ENCODE assay signal across 22 mouse cellular contexts in the genomic region with DNA sequence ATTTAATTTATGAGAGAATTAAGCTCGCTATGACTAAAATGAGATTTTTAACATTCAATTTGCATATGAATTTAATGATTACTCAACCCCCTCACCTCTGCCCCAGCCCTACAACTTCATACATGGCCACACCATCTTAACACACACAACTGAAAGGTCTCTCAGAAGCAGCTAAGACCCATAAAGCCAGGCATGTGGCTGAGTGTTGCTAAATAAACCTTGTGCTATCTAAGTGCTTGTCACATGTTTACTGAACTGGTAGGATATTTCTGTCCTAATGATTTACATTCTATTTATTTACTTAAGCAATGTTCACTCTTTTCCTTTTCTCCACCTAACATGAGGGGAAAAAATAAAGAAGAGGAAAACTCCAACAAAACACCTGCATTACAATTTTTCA.
DNase-seq lines count a peak whose midpoint lies in the region; ATAC-seq and TF ChIP-seq lines count a peak whose summit lies in the region.
"Had no signal": no experiment of that assay in that cellular context is flagged by ENCODE, and none has a peak within 500 bp of the region (broad histone marks: within the 10 kb centered on the region; RNA-seq: fewer than 3 reads in every experiment).

No protein-coding gene starts in this region.

- peaks cover 17% of the 10 kb centered on the region for H3K36me3 ChIP-seq in heart, embryonic 11.5 days (ENCODE audit: control insufficient read depth, insufficient read depth, low read length)
- H3K36me3 ChIP-seq in lung, embryonic 14.5 days (ENCODE audit: insufficient read depth) = peaks cover 37% of the 10 kb centered on the region
- H3K36me3 ChIP-seq in heart, embryonic 14.5 days (ENCODE audit: control insufficient read depth, insufficient read depth, low read length) = peaks cover 48% of the 10 kb centered on the region
- peaks cover 19% of the 10 kb centered on the region; the same call in 1 of the 2 replicates for H3K36me3 ChIP-seq in stomach, embryonic 15.5 days
- H3K36me3 ChIP-seq in kidney, embryonic 16.5 days (ENCODE audit: insufficient read depth, low read length) = peaks cover 51% of the 10 kb centered on the region
- H3K36me3 ChIP-seq: intestine, embryonic 15.5 days had no signal

- WGBS in heart, embryonic 11.5 days (ENCODE audit: insufficient replicate concordance) = 88% methylated on average over 1 of the region's 1 CpGs
- WGBS in lung, embryonic 14.5 days = 64% methylated on average over 1 of the region's 1 CpGs
- 90% methylated on average over 1 of the region's 1 CpGs for WGBS in heart, embryonic 14.5 days
- WGBS in stomach, embryonic 15.5 days = 79% methylated on average over 1 of the region's 1 CpGs
- 90% methylated on average over 1 of the region's 1 CpGs for WGBS in kidney, embryonic 16.5 days

- H3K27ac ChIP-seq in heart, embryonic 11.5 days (ENCODE audit: low read depth, low read length) = no peak overlapping the region
- peak overlapping the region; percentile 36; the same call in 1 of the 2 replicates for H3K27ac ChIP-seq in lung, embryonic 14.5 days (ENCODE audit: low read depth)
- peak overlapping the region in 1 of 2 experiments; percentile 47; a peak in 2 of 4 replicates for H3K27ac ChIP-seq in heart, embryonic 14.5 days (replicated peaks in 1 of 2; ENCODE audit: control insufficient read depth in 1 of 2, insufficient read depth in 1 of 2, low read depth in 2 of 2, low read length in 2 of 2)
- 0 out of 2 replicates have a peak overlapping the region, but pooled peaks have one; percentile 84 for H3K27ac ChIP-seq in stomach, embryonic 15.5 days
- H3K27ac ChIP-seq in kidney, embryonic 16.5 days (ENCODE audit: low read length) = no peak overlapping the region
- H3K27ac ChIP-seq: embryonic facial prominence, embryonic 12.5 days; hindbrain, embryonic 10.5 days had no signal

- no peak overlapping the region for H3K4me2 ChIP-seq in heart, embryonic 11.5 days
- no peak overlapping the region for H3K4me2 ChIP-seq in lung, embryonic 14.5 days
- peak overlapping the region; percentile 7; the same call in 1 of the 2 replicates for H3K4me2 ChIP-seq in heart, embryonic 14.5 days (ENCODE audit: low read length)
- no peak overlapping the region for H3K4me2 ChIP-seq in stomach, embryonic 15.5 days
- no peak overlapping the region for H3K4me2 ChIP-seq in kidney, embryonic 16.5 days (replicated peaks; ENCODE audit: low read depth, low read length)
- H3K4me2 ChIP-seq: embryonic facial prominence, embryonic 12.5 days; intestine, embryonic 15.5 days; midbrain, embryonic 11.5 days had no signal

- peaks cover 7% of the 10 kb centered on the region; the same call in 1 of the 2 replicates for H3K4me1 ChIP-seq in heart, embryonic 11.5 days (ENCODE audit: control insufficient read depth, insufficient read depth, low read length)
- H3K4me1 ChIP-seq in lung, embryonic 14.5 days (ENCODE audit: insufficient read depth) = peaks cover 21% of the 10 kb centered on the region; the same call in 1 of the 2 replicates
- peaks cover 12 to 37% of the 10 kb centered on the region in 2 experiments for H3K4me1 ChIP-seq in heart, embryonic 14.5 days (ENCODE audit: control insufficient read depth in 2 of 2, insufficient read depth in 2 of 2, low read length in 2 of 2)
- peaks cover 16% of the 10 kb centered on the region; the same call in 1 of the 2 replicates for H3K4me1 ChIP-seq in stomach, embryonic 15.5 days
- H3K4me1 ChIP-seq in kidney, embryonic 16.5 days (ENCODE audit: insufficient read depth, low read length) = peaks cover 6% of the 10 kb centered on the region; the same call in 1 of the 2 replicates
- H3K4me1 ChIP-seq: hindbrain, embryonic 10.5 days had no signal

- H3K9me3 ChIP-seq in heart, embryonic 11.5 days (replicated peaks; ENCODE audit: control insufficient read depth, low read length) = no peaks in the 10 kb centered on the region
- no peaks in the 10 kb centered on the region for H3K9me3 ChIP-seq in lung, embryonic 14.5 days (ENCODE audit: low read depth, low read length)
- no peaks in the 10 kb centered on the region for H3K9me3 ChIP-seq in heart, embryonic 14.5 days (ENCODE audit: control insufficient read depth, low read length)
- no peaks in the 10 kb centered on the region for H3K9me3 ChIP-seq in stomach, embryonic 15.5 days
- no peaks in the 10 kb centered on the region for H3K9me3 ChIP-seq in kidney, embryonic 16.5 days (ENCODE audit: low read length)
- H3K9me3 ChIP-seq: embryonic facial prominence, embryonic 12.5 days; hindbrain, embryonic 10.5 days; intestine, embryonic 15.5 days had no signal

- DNase-seq in heart, adult 11 months = peak; percentile 89
- peak; percentile 69 for DNase-seq in lung, embryonic 14.5 days
- no peak for DNase-seq in lung, postnatal 36 days
- DNase-seq: adrenal gland, postnatal 10 days; cerebellum, adult 2 months; cerebellum, postnatal 25 days; forebrain, postnatal 0 days; gastrocnemius, postnatal 36 days; kidney, postnatal 14 days; right cerebral cortex, postnatal 14 days; spleen, adult 18-20 months; thymus, adult 2 months; thymus, postnatal 4 days had no signal

- no peaks in the 10 kb centered on the region for H3K27me3 ChIP-seq in heart, embryonic 11.5 days (ENCODE audit: control insufficient read depth, insufficient read depth, low read length)
- H3K27me3 ChIP-seq in lung, embryonic 14.5 days (ENCODE audit: insufficient read depth, low read length) = no peaks in the 10 kb centered on the region
- no peaks in the 10 kb centered on the region for H3K27me3 ChIP-seq in heart, embryonic 14.5 days (ENCODE audit: control insufficient read depth, insufficient read depth, low read length)
- no peaks in the 10 kb centered on the region for H3K27me3 ChIP-seq in stomach, embryonic 15.5 days (replicated peaks)
- no peaks in the 10 kb centered on the region for H3K27me3 ChIP-seq in kidney, embryonic 16.5 days (ENCODE audit: insufficient read depth, low read length)
- H3K27me3 ChIP-seq: embryonic facial prominence, embryonic 12.5 days; intestine, embryonic 15.5 days had no signal

- H3K4me3 ChIP-seq in heart, embryonic 11.5 days (ENCODE audit: low read depth, low read length) = no peak overlapping the region
- no peak overlapping the region for H3K4me3 ChIP-seq in lung, embryonic 14.5 days (ENCODE audit: low read depth, low read length)
- no peak overlapping the region for H3K4me3 ChIP-seq in heart, embryonic 14.5 days (ENCODE audit: control insufficient read depth in 1 of 2, insufficient read depth in 1 of 2, low read depth in 1 of 2, low read length in 2 of 2)
- no peak overlapping the region for H3K4me3 ChIP-seq in stomach, embryonic 15.5 days (replicated peaks)
- H3K4me3 ChIP-seq in kidney, embryonic 16.5 days (ENCODE audit: low read length) = no peak overlapping the region
- H3K4me3 ChIP-seq: embryonic facial prominence, embryonic 12.5 days; hindbrain, embryonic 10.5 days; intestine, embryonic 15.5 days had no signal

- no peak overlapping the region for H3K9ac ChIP-seq in heart, embryonic 11.5 days (ENCODE audit: low read depth, low read length)
- no peak overlapping the region for H3K9ac ChIP-seq in lung, embryonic 14.5 days
- H3K9ac ChIP-seq in heart, embryonic 14.5 days (ENCODE audit: low read length) = no peak overlapping the region
- H3K9ac ChIP-seq in stomach, embryonic 15.5 days = no peak overlapping the region
- no peak overlapping the region for H3K9ac ChIP-seq in kidney, embryonic 16.5 days (replicated peaks; ENCODE audit: low read length)
- H3K9ac ChIP-seq: embryonic facial prominence, embryonic 12.5 days; forebrain, postnatal 0 days; intestine, embryonic 15.5 days had no signal

- no peak for ATAC-seq in heart, embryonic 11.5 days (replicated peaks; ENCODE audit: insufficient number of reproducible peaks, low FRiP score, low TSS enrichment)
- ATAC-seq in lung, embryonic 14.5 days (ENCODE audit: insufficient read depth) = peak; percentile 42; the same call in 1 of the 2 replicates
- ATAC-seq in heart, embryonic 14.5 days (ENCODE audit: insufficient number of reproducible peaks, insufficient read depth, low FRiP score, low read depth) = no peak
- no peak for ATAC-seq in stomach, embryonic 15.5 days (ENCODE audit: insufficient read depth, low FRiP score, low read depth)
- ATAC-seq in kidney, embryonic 16.5 days (ENCODE audit: low FRiP score, low TSS enrichment) = no peak
- ATAC-seq: forebrain, postnatal 0 days; hindbrain, embryonic 16.5 days; intestine, embryonic 15.5 days had no signal

- no peak for TF ChIP-seq CTCF in lung, embryonic 14.5 days (IDR thresholded peaks at IDR 0.05; ENCODE audit: low read depth)

Comparison
In these comparisons a context has a peak if more than half of its experiments do, and no peak if none do; other contexts are left out.
1. H3K27ac ChIP-seq: peak in lung, embryonic 14.5 days (single experiment) and stomach, embryonic 15.5 days (single experiment); none in heart, embryonic 11.5 days (single experiment) and kidney, embryonic 16.5 days (single experiment).